Mouse (Mus musculus): ENCODE results near the gene Nip7. TPM values are rescaled to one million over a fixed set of nuclear protein-coding genes. Genes with fewer than 3 reads are reported as not detected.
"Not testable (repeated sequence)": the region's sequence is repeated elsewhere in the genome, so short reads cannot be mapped to it uniquely, and the experiment has no call there.

Nip7 gene
- polyA plus RNA-seq (2021): 60.4 TPM

DNA sequence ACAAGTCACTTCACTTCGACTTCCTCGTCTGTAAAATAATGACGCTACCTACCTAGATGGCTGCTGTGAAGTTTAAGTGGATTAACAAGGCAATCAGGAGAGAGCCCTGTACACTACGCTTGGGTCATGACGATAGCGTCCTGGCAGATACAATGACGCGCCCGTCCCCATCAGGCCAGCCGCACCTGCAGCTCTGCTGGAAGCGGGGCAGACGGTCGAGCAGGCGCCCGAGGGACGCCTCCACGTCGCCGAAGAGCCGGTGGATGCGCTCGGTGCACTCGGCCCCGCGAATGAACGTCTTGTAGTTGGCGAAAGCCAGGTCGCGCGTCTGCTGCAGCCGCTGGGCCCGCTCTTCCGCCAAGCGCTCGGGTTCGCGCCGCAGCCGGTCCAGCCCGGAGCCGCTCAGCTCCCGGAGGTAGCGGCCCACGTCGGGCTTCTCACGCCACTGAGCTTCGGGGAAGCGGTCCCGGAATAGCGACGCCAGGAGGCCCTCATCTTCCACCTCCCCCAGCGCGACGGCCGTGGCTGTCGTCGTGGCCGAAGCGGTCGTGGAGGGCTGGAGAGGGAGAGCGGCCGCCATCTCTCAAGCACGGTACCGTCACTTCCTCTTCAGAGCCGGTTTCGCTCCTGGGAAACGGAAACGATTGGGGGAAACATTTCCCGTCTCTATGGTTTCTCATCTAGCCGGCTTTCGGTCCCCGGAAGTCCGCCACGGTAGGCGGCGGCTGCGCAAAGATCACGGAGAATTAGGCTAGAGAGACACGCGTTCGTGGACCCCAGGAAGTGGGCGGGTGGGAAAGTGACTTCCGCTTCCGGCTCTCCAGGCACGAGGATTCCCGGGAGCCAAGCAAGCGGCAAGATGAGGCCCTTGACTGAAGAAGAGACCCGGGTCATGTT is at the start of gene Nip7, which contains the start of gene Cog8:
TSS of gene Nip7 (plus strand) at position 802 of the 897 bp plus-strand sequence.
TSS of gene Cog8 (minus strand) at position 614 of the 897 bp plus-strand sequence.
- peak; percentile 83 for ATAC-seq
- no peak for TF ChIP-seq CTCF (IDR thresholded peaks at IDR 0.05)
- POLR2A ChIA-PET: interaction anchor here (1.3 to 1.5 kb wide), 2 partner anchors 14 to 39 kb away, joined by 4 read pairs; no protein-coding TSS in a partner anchor
- CTCF ChIA-PET: interaction anchor here (1.1 kb wide), 1 partner anchor 168 kb away, joined by 4 read pairs; no protein-coding TSS in a partner anchor
- in situ Hi-C loops (cut with MboI; ENCODE audit: low pct_unique_long_range_greater_than_20kb): no loop called here
- H3K27me3 ChIP-seq: no peaks in the 10 kb centered on the region
- DNase-seq (ENCODE audit: low read depth, low spot score): peak; percentile 82

DNA sequence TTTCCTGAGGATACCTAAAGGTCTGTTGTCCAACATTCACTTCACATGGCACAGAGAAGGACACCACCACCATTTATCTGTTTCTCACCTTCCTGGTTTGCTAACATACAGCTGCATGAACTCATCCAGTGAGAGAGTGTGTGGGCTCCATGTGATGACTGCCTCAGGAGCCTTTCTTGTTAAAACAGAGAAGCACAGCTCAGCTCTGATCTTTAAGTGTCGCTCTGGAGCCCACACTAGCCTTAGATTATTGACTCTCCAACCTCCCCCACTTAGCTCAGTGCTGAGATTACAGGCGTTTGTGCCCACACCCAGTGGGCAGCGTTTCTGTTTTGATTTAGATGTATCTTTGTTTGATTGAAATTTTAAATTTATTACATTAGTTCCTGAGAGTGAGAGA is 48.9 kb upstream of the Nip7 start:
- POLR2A ChIA-PET: interaction anchor here (0.6 to 1.0 kb wide), 3 partner anchors 8 to 73 kb away, joined by 3 to 5 read pairs (median 3); no protein-coding TSS in a partner anchor
- in situ Hi-C loops (cut with MboI; ENCODE audit: low pct_unique_long_range_greater_than_20kb): no loop called here
- ATAC-seq (no peak), DNase-seq (ENCODE audit: low read depth, low spot score) (no peak)
- no peak for TF ChIP-seq CTCF (IDR thresholded peaks at IDR 0.05)
- H3K27me3 ChIP-seq: no peaks in the 10 kb centered on the region
- CTCF ChIA-PET: no interaction called here

GRCm38 (mm10) chr8:107012666-107013065 is 44.0 kb upstream of the Nip7 start:
- no peaks in the 10 kb centered on the region for H3K27me3 ChIP-seq
- POLR2A ChIA-PET: no interaction called here
- TF ChIP-seq CTCF (IDR thresholded peaks at IDR 0.05): no peak
- DNase-seq (ENCODE audit: low read depth, low spot score) (no peak), ATAC-seq (no peak)
- CTCF ChIA-PET: interaction anchor here (1.2 to 4.9 kb wide), 3 partner anchors 10 to 295 kb away, joined by 3 to 22 read pairs (median 3); no protein-coding TSS in a partner anchor
- in situ Hi-C loops (cut with MboI; ENCODE audit: low pct_unique_long_range_greater_than_20kb): no loop called here

- no peaks in the 10 kb centered on the region for H3K27me3 ChIP-seq
- in situ Hi-C loops (cut with MboI; ENCODE audit: low pct_unique_long_range_greater_than_20kb): no loop called here
- ChIA-PET POLR2A (no interaction called here), CTCF (interaction anchor here (1.0 to 4.9 kb wide), 3 partner anchors 12 to 297 kb away, joined by 3 to 22 read pairs (median 4); no protein-coding TSS in a partner anchor)
- no peak for ATAC-seq
- DNase-seq (ENCODE audit: low read depth, low spot score): no peak
- no peak for TF ChIP-seq CTCF (IDR thresholded peaks at IDR 0.05)
Observed at GRCm38 (mm10) chr8:107014915-107015314, 41.8 kb upstream of the Nip7 start.

DNA sequence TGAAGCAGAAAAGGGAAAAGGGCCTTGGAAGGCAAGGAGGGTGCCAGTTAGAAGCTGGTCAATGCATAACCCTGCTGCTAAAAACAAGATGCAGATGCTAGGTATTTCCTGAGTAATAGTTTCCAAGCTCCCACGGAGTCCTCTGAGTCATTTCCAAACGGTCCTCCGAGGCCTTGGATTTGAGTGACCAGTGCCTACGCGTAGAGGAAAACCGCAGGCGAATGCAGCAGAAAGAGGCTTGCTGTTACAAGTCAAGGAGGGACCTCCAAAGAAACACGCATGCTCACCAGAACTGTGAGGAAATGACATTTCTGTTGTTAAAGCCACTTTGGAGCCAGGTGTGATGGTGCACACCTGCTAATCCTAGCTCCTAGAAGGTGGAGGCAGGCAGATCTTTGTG is 33.2 kb upstream of the Nip7 start:
- ATAC-seq: no peak
- TF ChIP-seq CTCF (IDR thresholded peaks at IDR 0.05): no peak
- ChIA-PET CTCF (interaction anchor here (1.6 kb wide), 1 partner anchor 22 kb away, joined by 3 read pairs; no protein-coding TSS in a partner anchor), POLR2A (interaction anchor here (1.2 kb wide), 1 partner anchor 26 kb away, joined by 4 read pairs; no protein-coding TSS in a partner anchor)
- no peaks in the 10 kb centered on the region for H3K27me3 ChIP-seq
- DNase-seq (ENCODE audit: low read depth, low spot score): no peak
- in situ Hi-C loops (cut with MboI; ENCODE audit: low pct_unique_long_range_greater_than_20kb): no loop called here

DNA sequence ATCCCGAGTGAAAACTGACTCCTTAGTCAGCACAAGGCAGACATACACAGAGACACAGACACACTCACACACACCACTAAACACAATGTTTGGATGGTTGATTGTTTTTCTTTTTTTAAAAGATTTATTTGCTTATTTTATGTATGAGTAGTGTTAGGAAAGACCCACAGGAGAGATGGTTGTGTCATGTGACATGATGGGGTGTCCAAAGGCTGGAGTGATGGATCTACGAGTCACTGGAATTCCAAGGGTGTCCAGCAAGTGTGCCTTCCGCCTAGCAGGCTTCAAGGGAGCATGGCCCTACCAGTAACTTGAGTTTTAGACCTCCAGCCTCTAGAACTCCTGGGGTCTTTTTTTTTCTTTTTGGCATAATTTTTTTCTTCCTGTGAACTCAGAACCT is 27.4 kb upstream of the Nip7 start:
- POLR2A ChIA-PET: no interaction called here
- CTCF ChIA-PET: no interaction called here
- TF ChIP-seq CTCF (IDR thresholded peaks at IDR 0.05): no peak
- DNase-seq (ENCODE audit: low read depth, low spot score): no peak
- no peaks in the 10 kb centered on the region for H3K27me3 ChIP-seq
- in situ Hi-C loops (cut with MboI; ENCODE audit: low pct_unique_long_range_greater_than_20kb): no loop called here
- ATAC-seq: no peak

GRCm38 (mm10) chr8:107030058-107030457 is 26.6 kb upstream of the Nip7 start:
- H3K27me3 ChIP-seq: no peaks in the 10 kb centered on the region
- DNase-seq (ENCODE audit: low read depth, low spot score): no peak
- in situ Hi-C loops (cut with MboI; ENCODE audit: low pct_unique_long_range_greater_than_20kb): no loop called here
- CTCF ChIA-PET: no interaction called here
- TF ChIP-seq CTCF (IDR thresholded peaks at IDR 0.05): no peak
- no peak for ATAC-seq
- POLR2A ChIA-PET: no interaction called here

DNA sequence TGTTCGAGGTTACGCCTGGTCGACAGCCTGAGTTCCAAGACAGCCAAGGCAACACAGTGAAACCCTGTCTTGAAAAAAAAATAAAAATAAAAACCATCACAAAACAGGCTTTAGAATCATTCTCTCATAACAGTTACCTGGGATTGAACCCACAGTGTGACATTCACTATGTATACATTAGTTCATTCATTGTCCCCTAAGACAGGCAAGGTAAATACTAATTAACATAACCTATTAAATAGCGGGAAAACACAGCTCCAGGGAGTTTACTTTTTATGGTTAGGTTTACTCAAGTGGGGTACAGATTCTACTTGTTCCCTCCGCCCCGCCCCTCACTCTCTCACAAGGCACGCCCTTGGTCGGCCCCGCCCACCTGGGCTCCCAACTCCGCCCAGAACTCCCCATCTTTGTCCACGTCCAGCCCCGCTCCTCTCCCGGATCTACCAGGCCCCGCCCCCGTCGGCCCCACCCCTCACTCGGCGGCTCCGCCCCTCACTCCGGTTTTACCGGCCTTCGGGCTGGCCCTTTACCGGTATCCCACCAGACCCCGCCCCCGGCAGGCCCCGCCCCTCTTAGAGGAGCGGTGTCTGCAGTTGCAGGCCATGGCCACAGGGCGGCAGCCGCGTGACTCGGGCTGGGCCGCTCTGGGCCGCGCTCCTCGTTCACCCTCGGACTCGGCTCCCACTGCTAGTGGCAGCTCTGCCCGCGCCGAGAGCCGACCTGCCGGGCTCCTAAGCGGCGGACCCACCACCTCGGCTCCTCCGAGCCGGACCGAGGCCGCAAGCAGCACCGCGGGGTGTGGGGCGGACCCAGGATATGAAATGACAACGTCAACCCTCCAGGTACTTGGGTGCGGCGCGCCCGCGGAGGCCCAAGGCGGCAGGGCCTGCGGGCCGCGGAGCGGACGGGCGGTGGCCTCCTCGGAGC is 25.8 kb upstream of the Nip7 start, which contains the start of gene Vps4a:
TSS of gene Vps4a (plus strand) at position 573 of the 927 bp plus-strand sequence.
- H3K27me3 ChIP-seq: no peaks in the 10 kb centered on the region
- ATAC-seq (peak; percentile 89), DNase-seq (ENCODE audit: low read depth, low spot score) (peak; percentile 55)
- in situ Hi-C loops (cut with MboI; ENCODE audit: low pct_unique_long_range_greater_than_20kb): no loop called here
- POLR2A ChIA-PET: no interaction called here
- TF ChIP-seq CTCF (IDR thresholded peaks at IDR 0.05): peak; percentile 99
- CTCF ChIA-PET: interaction anchor here (1.1 kb wide), 1 partner anchor 313 kb away, joined by 4 read pairs; no protein-coding TSS in a partner anchor

- H3K27me3 ChIP-seq: no peaks in the 10 kb centered on the region
- no peak for DNase-seq (ENCODE audit: low read depth, low spot score)
- ChIA-PET POLR2A (no interaction called here), CTCF (interaction anchor here (1.1 kb wide), 1 partner anchor 314 kb away, joined by 4 read pairs; no protein-coding TSS in a partner anchor)
- in situ Hi-C loops (cut with MboI; ENCODE audit: low pct_unique_long_range_greater_than_20kb): no loop called here
- peak; percentile 44 for ATAC-seq
- TF ChIP-seq CTCF (IDR thresholded peaks at IDR 0.05): no peak
Observed at GRCm38 (mm10) chr8:107031577-107032090, 25.0 kb upstream of the Nip7 start.

DNA sequence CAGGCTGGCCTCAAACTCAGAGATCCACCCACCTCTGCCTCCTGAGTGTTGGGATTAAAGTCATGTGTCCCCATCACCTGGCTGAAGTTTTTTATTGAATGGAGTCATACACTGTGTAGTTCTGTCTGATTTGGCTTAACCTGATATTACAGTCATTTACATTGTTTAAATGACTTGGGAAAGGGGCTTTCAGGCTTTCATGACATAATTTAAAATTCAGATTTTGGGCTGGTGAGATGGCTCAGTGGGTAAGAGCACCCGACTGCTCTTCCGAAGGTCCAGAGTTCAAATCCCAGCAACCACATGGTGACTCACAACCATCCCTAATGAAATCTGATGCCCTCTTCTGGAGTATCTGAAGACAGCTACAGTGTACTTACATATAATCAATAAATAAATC is 23.1 kb upstream of the Nip7 start:
- CTCF ChIA-PET; H3K27me3 ChIP-seq; POLR2A ChIA-PET; ATAC-seq; DNase-seq (ENCODE audit: low read depth, low spot score); in situ Hi-C loops (cut with MboI; ENCODE audit: low pct_unique_long_range_greater_than_20kb): not testable (repeated sequence)

All from Patski (cell line).